Mouse (Mus musculus) limb, embryonic 11.5 days (tissue): ENCODE data around the gene Wwox. TPM values are rescaled to one million over a fixed set of nuclear protein-coding genes. Genes with fewer than 3 reads are reported as not detected.

Source experiments
- ATAC-seq: fragments of 200-750 bp; cut with Nextera tagmentation; 2 replicates; pipeline ENCODE4 v1.8.0; 2017; ENCODE audit warnings: low read depth; ENCODE audit not compliant: insufficient number of reproducible peaks, low FRiP score, low TSS enrichment
- DNase-seq: peaks from one replicate; pipeline ENCODE4 v3.0.0-alpha.2; 2015; ENCODE audit warnings: low spot score
- H3K27ac ChIP-seq: fragments of 300-500 bp; sonication (generic); replicated peaks from 2 replicates; pipeline ENCODE4 v1.5.1; 2014; ENCODE audit warnings: low read depth, mild to moderate bottlenecking, low read length
- H3K27me3 ChIP-seq: fragments of 300-500 bp; sonication (generic); 2 replicates; pipeline ENCODE4 v1.6.1; 2014; ENCODE audit warnings: mild to moderate bottlenecking, low read length, mixed read lengths; ENCODE audit not compliant: control insufficient read depth, insufficient read depth
- H3K36me3 ChIP-seq: fragments of 300-500 bp; sonication (generic); 2 replicates; pipeline ENCODE4 v1.6.1; 2014; ENCODE audit warnings: mild to moderate bottlenecking, low read length, moderate library complexity, mixed read lengths; ENCODE audit not compliant: control insufficient read depth, insufficient read depth
- H3K4me1 ChIP-seq: fragments of 300-500 bp; sonication (generic); 2 replicates; pipeline ENCODE4 v1.6.1; 2014; ENCODE audit warnings: low read length, mixed read lengths; ENCODE audit not compliant: control insufficient read depth, insufficient read depth
- H3K4me2 ChIP-seq: fragments of 300-500 bp; sonication (generic); 2 replicates; pipeline ENCODE4 v1.6.1; 2014; ENCODE audit warnings: low read depth, mild to moderate bottlenecking, moderate library complexity; ENCODE audit not compliant: severe bottlenecking
- H3K4me3 ChIP-seq: fragments of 300-500 bp; sonication (generic); 2 replicates; pipeline ENCODE4 v1.5.1; 2014; ENCODE audit warnings: low read depth, low read length
- H3K9ac ChIP-seq: fragments of 300-500 bp; sonication (generic); 2 replicates; pipeline ENCODE4 v1.6.1; 2014; ENCODE audit warnings: mild to moderate bottlenecking, low read length
- H3K9me3 ChIP-seq: fragments of 300-500 bp; sonication (generic); 2 replicates; pipeline ENCODE4 v1.6.1; 2016; ENCODE audit warnings: low read length; ENCODE audit not compliant: control insufficient read depth
- WGBS: fragments of 180-500 bp; shearing (Covaris S2); extraction: QIAGEN DNeasy Blood & Tissue Kit; methylation state at CpG from one replicate; pipeline ENCODE4 v1.1.7; 2014; 5-methylcytosine and 5-hydroxymethylcytosine counted together
- polyA plus RNA-seq: library from polyadenylated mRNA; unstranded; fragments of >200 nt; fragmentation: Nextera tagmentation; extraction: Ambion mirVana; gene quantifications from 2 replicates; pipeline ENCODE4 v1.2.1, GENCODE M21; 2014

Wwox gene
- polyA plus RNA-seq, 1 experiment from 2014 or later = 7.3 TPM

DNA sequence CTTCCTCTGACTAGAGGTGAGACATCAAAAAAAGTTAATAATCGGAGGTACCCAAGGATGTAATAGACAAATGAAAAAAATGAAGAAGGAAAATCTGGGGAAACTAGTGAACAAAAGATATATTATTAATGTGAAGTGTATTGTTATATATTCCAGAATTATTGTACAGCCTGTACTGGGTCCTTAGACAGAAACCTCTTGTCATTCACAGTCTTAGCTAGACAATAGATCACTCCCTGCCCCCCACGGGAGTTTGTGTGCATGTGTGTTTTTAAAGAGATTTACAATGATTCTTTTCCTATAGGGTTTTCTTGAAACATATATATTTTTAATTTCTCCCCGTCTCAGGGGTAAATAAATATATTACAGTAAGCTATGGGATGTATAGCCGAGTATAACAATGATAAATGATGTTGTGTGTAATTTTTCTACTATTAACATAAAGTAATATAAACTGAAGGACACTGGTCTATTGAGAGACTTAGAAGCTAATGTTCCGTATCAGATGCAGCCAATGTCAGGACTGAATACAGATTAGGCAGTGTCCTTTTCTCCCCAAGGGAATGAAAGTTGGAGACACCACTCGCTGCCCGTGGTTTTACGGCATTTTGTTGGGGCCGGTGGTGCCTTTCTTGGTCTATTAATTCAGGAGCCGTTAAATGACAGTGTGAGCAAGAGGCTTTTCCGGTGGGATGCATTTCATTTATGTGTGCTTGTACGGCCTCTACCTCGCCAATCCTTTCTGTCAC lies 551.6 kb downstream of the Wwox start:
- Histone ChIP-seq H3K9ac (no peak overlapping the region), H3K36me3 (no peaks in the 10 kb centered on the region), H3K9me3 (no peaks in the 10 kb centered on the region), H3K4me2 (no peak overlapping the region), H3K27me3 (no peaks in the 10 kb centered on the region), H3K4me3 (no peak overlapping the region), H3K4me1 (no peaks in the 10 kb centered on the region), H3K27ac (no peak overlapping the region)
- 59% methylated on average over 13 of the region's 13 CpGs for WGBS
- ATAC-seq (no peak), DNase-seq (no peak)

DNA sequence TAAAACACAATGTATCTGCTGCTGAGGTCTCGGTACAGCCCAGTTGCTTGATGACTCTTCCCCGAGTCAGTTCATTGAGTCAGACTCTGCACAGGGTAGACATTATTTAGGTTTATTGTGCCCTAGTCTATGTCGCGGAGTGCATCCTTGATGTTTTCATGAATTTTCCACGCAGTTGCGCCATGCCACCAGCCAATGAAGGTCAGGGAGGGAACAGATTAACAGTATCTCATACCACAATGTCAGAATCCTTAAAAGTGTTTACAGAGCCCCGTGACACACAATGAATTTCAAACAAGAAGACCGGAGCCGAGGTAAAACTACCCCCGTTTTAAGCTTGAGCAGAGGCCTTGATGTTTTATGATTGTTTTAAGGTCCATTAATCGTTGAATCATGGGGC lies 561.3 kb downstream of the Wwox start:
- no peak overlapping the region for H3K9ac ChIP-seq
- no peak for ATAC-seq
- H3K9me3 ChIP-seq = no peaks in the 10 kb centered on the region
- no peak overlapping the region for H3K4me2 ChIP-seq
- H3K4me3 ChIP-seq = no peak overlapping the region
- 75% methylated on average over 11 of the region's 11 CpGs for WGBS
- H3K27ac ChIP-seq = no peak overlapping the region
- no peaks in the 10 kb centered on the region for H3K27me3 ChIP-seq
- no peak for DNase-seq
- H3K36me3 ChIP-seq = no peaks in the 10 kb centered on the region
- H3K4me1 ChIP-seq = no peaks in the 10 kb centered on the region

DNA sequence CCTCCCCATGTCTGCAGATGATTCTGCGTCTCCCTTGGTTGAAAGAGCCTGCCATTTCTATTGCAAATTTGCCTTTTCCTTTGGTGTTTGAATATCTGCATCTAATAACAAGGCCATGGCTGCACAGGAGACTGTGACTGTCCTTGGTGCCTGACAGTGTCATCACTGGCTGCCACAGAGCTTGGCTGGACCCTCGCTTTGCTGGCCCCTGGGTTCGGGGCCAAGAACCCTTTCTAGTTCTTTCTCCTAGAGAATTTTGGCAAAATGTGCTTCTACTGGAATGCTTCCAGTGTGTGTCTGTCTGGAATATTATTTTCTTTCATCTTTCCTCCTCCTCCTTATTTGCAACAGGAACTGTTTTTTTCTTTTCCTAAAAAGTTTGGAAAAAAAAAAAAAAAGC lies 565.6 kb downstream of the Wwox start:
- Histone ChIP-seq H3K27me3 (0 out of 2 replicates have a peak, but pooled peaks cover 2% of the 10 kb centered on the region), H3K9ac (no peak overlapping the region), H3K4me3 (no peak overlapping the region), H3K9me3 (no peaks in the 10 kb centered on the region), H3K36me3 (no peaks in the 10 kb centered on the region), H3K4me2 (no peak overlapping the region), H3K27ac (no peak overlapping the region), H3K4me1 (no peaks in the 10 kb centered on the region)
- ATAC-seq (no peak), DNase-seq (no peak)
- WGBS = 90% methylated on average over 3 of the region's 3 CpGs

DNA sequence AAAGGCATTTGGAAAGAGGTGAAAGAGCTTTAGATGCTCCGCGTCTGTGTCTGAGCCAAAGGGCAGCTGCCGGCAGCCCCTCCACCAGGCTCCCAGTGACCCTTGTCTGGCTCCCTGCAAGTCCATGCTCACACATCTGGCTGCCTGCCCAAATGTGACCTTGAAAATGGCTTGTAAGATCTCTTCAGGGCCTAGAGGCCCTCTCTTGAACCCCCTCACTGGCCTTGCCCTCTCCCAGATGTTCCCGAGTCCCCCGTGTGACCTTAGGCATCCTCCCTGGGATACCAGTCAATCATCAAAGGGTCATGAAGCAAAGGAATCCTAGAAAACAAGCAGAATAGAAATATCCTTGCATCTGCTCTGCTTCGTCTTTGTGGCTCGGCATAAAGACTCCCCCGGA lies 567.1 kb downstream of the Wwox start:
- peak; percentile 34 for DNase-seq
- Histone ChIP-seq H3K36me3 (no peaks in the 10 kb centered on the region), H3K27ac (no peak overlapping the region), H3K9me3 (no peaks in the 10 kb centered on the region), H3K4me2 (no peak overlapping the region), H3K27me3 (0 out of 2 replicates have a peak, but pooled peaks cover 2% of the 10 kb centered on the region), H3K9ac (no peak overlapping the region), H3K4me3 (no peak overlapping the region), H3K4me1 (no peaks in the 10 kb centered on the region)
- WGBS = 52% methylated on average over 8 of the region's 8 CpGs
- ATAC-seq = no peak

DNA sequence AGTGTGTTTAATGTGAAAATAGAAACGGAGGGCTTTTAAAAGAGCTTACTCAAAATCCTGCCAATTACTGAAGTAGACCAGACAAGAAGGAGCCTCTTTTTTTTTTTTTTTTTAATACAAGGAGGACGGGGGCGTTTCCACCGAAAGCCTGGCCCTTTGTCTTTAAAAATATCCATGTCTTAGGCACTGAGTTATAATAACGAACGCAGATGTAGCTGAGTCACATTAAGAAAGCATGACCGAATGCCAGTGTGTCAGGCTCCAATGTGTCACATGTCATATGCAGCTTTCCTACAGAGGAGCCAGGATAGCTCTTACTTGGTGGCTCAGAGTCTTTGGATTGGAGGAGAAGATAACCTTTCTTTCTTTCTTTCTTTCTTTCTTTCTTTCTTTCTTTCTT lies 567.8 kb downstream of the Wwox start:
- H3K4me3 ChIP-seq = no peak overlapping the region
- no peaks in the 10 kb centered on the region for H3K36me3 ChIP-seq
- no peak overlapping the region for H3K4me2 ChIP-seq
- H3K9me3 ChIP-seq = no peaks in the 10 kb centered on the region
- H3K9ac ChIP-seq = no peak overlapping the region
- ATAC-seq (no peak), DNase-seq (no peak)
- 86% methylated on average over 7 of the region's 7 CpGs for WGBS
- H3K4me1 ChIP-seq = no peaks in the 10 kb centered on the region
- H3K27ac ChIP-seq = no peak overlapping the region
- H3K27me3 ChIP-seq = 0 out of 2 replicates have a peak, but pooled peaks cover 2% of the 10 kb centered on the region

DNA sequence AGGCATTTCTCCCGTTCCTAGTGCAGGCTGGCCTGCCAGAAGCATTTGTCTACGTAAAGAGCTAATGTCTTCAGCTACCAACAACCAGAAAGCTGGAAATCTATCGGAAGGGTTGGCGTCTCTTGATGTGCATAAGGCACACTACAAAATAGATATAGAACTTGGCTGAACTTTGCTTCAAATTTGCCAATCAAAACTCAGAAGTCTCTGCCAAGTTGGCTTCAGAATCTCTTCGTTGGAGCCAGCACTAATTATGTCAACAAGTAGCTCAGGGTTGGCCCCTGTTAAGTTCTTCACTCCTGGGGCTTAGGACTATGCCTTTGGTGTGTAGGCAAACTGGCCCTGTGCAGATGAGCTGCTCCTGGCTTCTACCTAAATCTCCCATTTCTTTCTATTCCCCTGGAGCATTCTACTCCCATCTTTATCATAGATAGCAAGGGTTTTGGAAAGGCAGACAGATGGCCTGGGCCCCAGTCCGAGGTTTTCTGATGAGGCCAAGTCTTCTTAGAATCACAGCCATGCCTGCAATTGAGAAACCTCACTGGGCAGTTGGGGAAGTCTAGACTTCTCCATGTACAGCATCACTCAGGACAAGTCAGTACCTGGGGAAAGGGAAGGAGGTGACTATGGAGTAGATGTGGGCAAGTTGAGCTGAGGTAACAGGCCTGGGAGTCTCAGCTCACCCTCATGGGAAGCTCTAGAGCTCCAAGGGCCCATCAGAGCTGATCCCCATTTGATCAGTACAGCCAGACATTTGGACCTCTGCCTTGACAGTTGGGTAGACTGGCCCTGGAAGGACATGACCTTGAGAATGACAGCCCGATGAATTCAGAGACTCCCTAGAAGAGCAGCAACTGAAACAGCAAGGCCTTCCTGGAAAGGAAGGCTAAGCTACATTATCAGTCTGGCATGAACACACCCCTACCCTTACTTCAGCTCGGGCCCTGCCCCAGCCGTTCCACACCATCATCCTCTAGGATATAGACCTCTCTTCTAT lies 569.5 kb downstream of the Wwox start:
- H3K4me2 ChIP-seq = no peak overlapping the region
- H3K4me1 ChIP-seq = no peaks in the 10 kb centered on the region
- no peak overlapping the region for H3K9ac ChIP-seq
- ATAC-seq (no peak), DNase-seq (no peak)
- H3K4me3 ChIP-seq = no peak overlapping the region
- H3K27me3 ChIP-seq = 0 out of 2 replicates have a peak, but pooled peaks cover 2% of the 10 kb centered on the region
- no peaks in the 10 kb centered on the region for H3K36me3 ChIP-seq
- no peak overlapping the region for H3K27ac ChIP-seq
- H3K9me3 ChIP-seq = no peaks in the 10 kb centered on the region
- WGBS = 87% methylated on average over 9 of the region's 9 CpGs

DNA sequence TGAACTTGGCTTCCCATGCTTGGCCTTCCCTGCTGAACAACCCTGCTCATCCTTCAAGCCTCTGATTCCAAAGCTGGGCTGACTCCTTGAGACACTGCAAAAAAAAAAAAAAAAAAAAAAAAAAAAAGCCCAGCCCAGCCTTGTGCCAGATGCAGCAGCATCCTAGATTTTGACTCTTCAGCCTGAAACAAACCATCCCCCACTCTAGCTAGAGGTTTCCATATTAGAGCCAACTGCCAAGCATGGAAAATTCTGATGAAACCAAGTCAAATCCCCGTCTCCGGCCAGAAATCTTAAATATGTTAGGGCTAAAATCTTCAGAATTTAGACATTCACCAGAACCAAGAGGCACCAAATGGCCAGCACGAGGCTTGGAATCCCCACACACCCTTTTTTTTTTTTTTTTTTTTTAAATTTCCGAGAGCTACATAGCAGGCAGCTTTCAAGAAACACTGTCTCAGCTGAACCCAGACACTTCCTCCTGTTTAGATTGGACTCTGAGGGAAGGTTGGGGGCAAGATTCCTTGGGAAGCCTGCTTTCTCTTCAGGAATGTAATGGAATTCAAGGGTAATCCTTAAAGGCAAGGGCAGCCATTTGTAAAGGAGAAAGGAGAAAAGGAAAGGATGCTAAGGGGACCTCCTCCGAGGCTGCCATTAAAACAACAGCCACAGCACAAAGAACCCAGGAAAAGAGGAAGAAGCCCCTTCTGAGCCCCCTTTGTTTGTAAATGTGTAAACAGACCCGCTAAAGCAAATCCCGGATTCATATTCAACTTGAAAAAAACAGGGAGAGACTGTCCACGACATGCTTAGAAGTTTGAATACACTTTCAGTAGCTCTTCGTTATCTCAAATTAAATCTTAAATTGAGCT lies 570.7 kb downstream of the Wwox start:
- WGBS = 48% methylated on average over 9 of the region's 9 CpGs

DNA sequence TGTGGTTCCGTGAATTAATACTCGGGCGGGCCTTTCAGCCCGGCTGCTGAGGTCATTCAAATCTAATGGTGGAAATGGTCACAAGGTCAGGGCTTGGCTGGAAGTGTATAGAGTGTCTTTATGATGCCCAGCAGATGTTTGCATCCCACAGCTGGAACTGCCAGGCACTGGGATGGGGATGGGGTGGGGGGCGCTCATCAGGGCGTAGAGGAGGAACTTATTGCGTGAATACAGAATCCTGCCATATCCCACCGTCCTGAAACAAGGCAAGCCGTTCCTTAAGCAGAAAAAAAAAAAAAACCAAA lies 571.3 kb downstream of the Wwox start:
- DNase-seq = no peak
- Histone ChIP-seq H3K9ac (no peak overlapping the region), H3K27me3 (0 out of 2 replicates have a peak, but pooled peaks cover 2% of the 10 kb centered on the region), H3K9me3 (no peaks in the 10 kb centered on the region), H3K27ac (no peak overlapping the region), H3K4me1 (no peaks in the 10 kb centered on the region), H3K4me3 (no peak overlapping the region), H3K4me2 (no peak overlapping the region), H3K36me3 (no peaks in the 10 kb centered on the region)
- 62% methylated on average over 9 of the region's 9 CpGs for WGBS
- ATAC-seq = no peak

More for the DNA sequence above, 570.7 kb downstream of the Wwox start:
- Histone ChIP-seq H3K9ac (no peak overlapping the region), H3K36me3 (no peaks in the 10 kb centered on the region), H3K4me3 (no peak overlapping the region), H3K4me1 (no peaks in the 10 kb centered on the region), H3K27ac (no peak overlapping the region), H3K27me3 (0 out of 2 replicates have a peak, but pooled peaks cover 2% of the 10 kb centered on the region), H3K4me2 (no peak overlapping the region), H3K9me3 (no peaks in the 10 kb centered on the region)
- ATAC-seq (no peak), DNase-seq (no peak)
